Comparison of ENCODE assay signal across 12 mouse cellular contexts in the genomic region with DNA sequence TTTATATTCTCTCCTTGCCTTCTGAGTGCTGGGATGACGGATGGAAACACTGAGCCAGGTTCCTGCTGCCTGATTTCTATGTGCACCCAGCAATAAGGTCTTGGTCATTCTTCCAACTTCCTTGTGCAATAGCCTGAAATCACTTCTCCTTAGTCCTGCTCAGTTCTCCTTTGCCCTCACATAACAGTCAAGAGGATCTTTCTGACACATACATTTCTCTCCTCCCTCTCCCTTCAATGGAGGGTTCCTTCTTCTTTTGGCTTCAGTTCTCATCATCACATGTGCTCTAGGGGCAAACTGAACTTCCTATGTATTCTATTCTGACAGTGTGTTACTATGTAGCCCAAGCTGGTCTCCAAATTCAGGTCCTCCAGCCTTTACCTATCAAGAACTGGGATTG. TPM values are rescaled to one million over a fixed set of nuclear protein-coding genes. Genes with fewer than 3 reads are reported as not detected.
DNase-seq lines count a peak whose midpoint lies in the region; ATAC-seq and TF ChIP-seq lines count a peak whose summit lies in the region.
"Had no signal": no experiment of that assay in that cellular context is flagged by ENCODE, and none has a peak within 500 bp of the region (broad histone marks: within the 10 kb centered on the region; RNA-seq: fewer than 3 reads in every experiment).

No protein-coding gene starts in this region.

- H3K4me1 ChIP-seq in liver, embryonic 15.5 days (replicated peaks) = peaks cover 52% of the 10 kb centered on the region
- peaks cover 25% of the 10 kb centered on the region for H3K4me1 ChIP-seq in stomach, embryonic 14.5 days (ENCODE audit: control insufficient read depth, insufficient read depth, low read length)
- H3K4me1 ChIP-seq in hindbrain, embryonic 14.5 days (replicated peaks; ENCODE audit: control insufficient read depth, insufficient read depth, low read length) = peaks cover 31% of the 10 kb centered on the region

- no peak overlapping the region for H3K4me3 ChIP-seq in gastrocnemius, adult 2 months
- no peak overlapping the region for H3K4me3 ChIP-seq in liver, embryonic 15.5 days (replicated peaks)
- no peak overlapping the region for H3K4me3 ChIP-seq in stomach, embryonic 14.5 days (ENCODE audit: low read depth, low read length)
- no peak overlapping the region for H3K4me3 ChIP-seq in hindbrain, embryonic 14.5 days (replicated peaks; ENCODE audit: low read length)

- ATAC-seq in liver, embryonic 15.5 days (ENCODE audit: insufficient read depth) = no peak
- no peak for ATAC-seq in stomach, embryonic 14.5 days (ENCODE audit: insufficient number of reproducible peaks, insufficient read depth, low FRiP score, low read depth)
- no peak for ATAC-seq in hindbrain, embryonic 14.5 days (ENCODE audit: low FRiP score)

- no peaks in the 10 kb centered on the region; the same call in 1 of the 2 replicates for H3K27me3 ChIP-seq in liver, embryonic 15.5 days
- no peaks in the 10 kb centered on the region for H3K27me3 ChIP-seq in stomach, embryonic 14.5 days (ENCODE audit: control insufficient read depth, insufficient read depth, low read length)
- no peaks in the 10 kb centered on the region for H3K27me3 ChIP-seq in hindbrain, embryonic 14.5 days (ENCODE audit: control insufficient read depth, insufficient read depth, low read length)
- H3K27me3 ChIP-seq: forebrain, embryonic 12.5 days had no signal

- H3K9me3 ChIP-seq in liver, embryonic 15.5 days (replicated peaks) = no peaks in the 10 kb centered on the region
- H3K9me3 ChIP-seq in stomach, embryonic 14.5 days (ENCODE audit: control insufficient read depth, low read depth, low read length) = no peaks in the 10 kb centered on the region
- H3K9me3 ChIP-seq in hindbrain, embryonic 14.5 days (ENCODE audit: control insufficient read depth, low read length) = no peaks in the 10 kb centered on the region
- H3K9me3 ChIP-seq: forebrain, embryonic 12.5 days had no signal

- WGBS in liver, embryonic 15.5 days (ENCODE audit: insufficient replicate concordance) = 63% methylated on average over 1 of the region's 1 CpGs
- WGBS in stomach, embryonic 14.5 days = 90% methylated on average over 1 of the region's 1 CpGs
- 86% methylated on average over 1 of the region's 1 CpGs for WGBS in hindbrain, embryonic 14.5 days

- peak overlapping the region; percentile 97 for H3K27ac ChIP-seq in gastrocnemius, adult 2 months
- H3K27ac ChIP-seq in liver, embryonic 15.5 days (replicated peaks) = peak overlapping the region; percentile 88; the same call in 1 of the 2 replicates
- H3K27ac ChIP-seq in stomach, embryonic 14.5 days (ENCODE audit: low read length) = peak overlapping the region; percentile 33; the same call in 1 of the 2 replicates
- H3K27ac ChIP-seq in hindbrain, embryonic 14.5 days = no peak overlapping the region

- no peak for DNase-seq in gastrocnemius, adult 2 months
- no peak for DNase-seq in gastrocnemius, postnatal 36 days
- peak; percentile 53 for DNase-seq in lung, postnatal 36 days
- no peak for DNase-seq in lung, postnatal 10 days
- no peak for DNase-seq in hindbrain, embryonic 14.5 days (ENCODE audit: low spot score)
- DNase-seq in right cerebral cortex, postnatal 14 days = no peak
- DNase-seq: embryo, embryonic 11 days; kidney, adult 11 months; spleen, adult 18-20 months had no signal

- H3K9ac ChIP-seq in liver, embryonic 15.5 days = no peak overlapping the region
- no peak overlapping the region for H3K9ac ChIP-seq in stomach, embryonic 14.5 days (replicated peaks; ENCODE audit: low read depth, low read length)
- no peak overlapping the region for H3K9ac ChIP-seq in hindbrain, embryonic 14.5 days

- H3K36me3 ChIP-seq in liver, embryonic 15.5 days (replicated peaks) = no peaks in the 10 kb centered on the region; the same call in 1 of the 2 replicates
- H3K36me3 ChIP-seq in stomach, embryonic 14.5 days (ENCODE audit: control insufficient read depth, insufficient read depth, low read length) = no peaks in the 10 kb centered on the region
- H3K36me3 ChIP-seq in hindbrain, embryonic 14.5 days (replicated peaks; ENCODE audit: control insufficient read depth, insufficient read depth) = no peaks in the 10 kb centered on the region
- H3K36me3 ChIP-seq: forebrain, embryonic 12.5 days had no signal

- no peak for TF ChIP-seq CTCF in gastrocnemius, adult 2 months (IDR thresholded peaks at IDR 0.05)

- intact Hi-C loops in gastrocnemius, adult 2 months (cut with DNase I) = no loop called here
- intact Hi-C loops in gastrocnemius, postnatal 36 days (cut with DNase I) = loop anchor here (5.0 kb wide), 1 partner anchor 184 kb away; a partner anchor contains a TSS

- H3K4me2 ChIP-seq in liver, embryonic 15.5 days = peak overlapping the region; percentile 96
- H3K4me2 ChIP-seq in stomach, embryonic 14.5 days (replicated peaks; ENCODE audit: low read depth, low read length) = no peak overlapping the region
- H3K4me2 ChIP-seq in hindbrain, embryonic 14.5 days (replicated peaks) = no peak overlapping the region

RNA-seq across cellular contexts. Expression of a gene that starts 1.3 kb away (rescaled TPM):
- total RNA-seq in gastrocnemius, adult 2 months (2021) = 100 to 1,000 TPM in 1 of 2 experiments, 10 to 100 TPM in 1; 84.7 to 110 TPM
- 10 to 100 TPM; 88.1 to 96.6 TPM for total RNA-seq in gastrocnemius, postnatal 36 days (2021)
- polyA plus RNA-seq in liver, embryonic 15.5 days (2015; fragmentation: Nextera tagmentation; extraction: Ambion mirVana) = 27.9 and 34.5 TPM in 2 replicates
- polyA plus RNA-seq in stomach, embryonic 14.5 days (2014; fragmentation: Nextera tagmentation; extraction: Ambion mirVana) = 24.0 and 24.4 TPM in 2 replicates
- polyA plus RNA-seq in hindbrain, embryonic 14.5 days (2014; fragmentation: Nextera tagmentation; extraction: Ambion mirVana) = 18.4 and 19.0 TPM in 2 replicates

RNA-seq across cellular contexts. Expression of a gene that starts 28.6 kb away (rescaled TPM):
- under 1 TPM; 0.10 to 0.17 TPM for total RNA-seq in gastrocnemius, adult 2 months (2021)
- under 1 TPM; 0.05 to 0.10 TPM for total RNA-seq in gastrocnemius, postnatal 36 days (2021)
- polyA plus RNA-seq in liver, embryonic 15.5 days (2015; fragmentation: Nextera tagmentation; extraction: Ambion mirVana) = 13.7 and 17.7 TPM in 2 replicates
- polyA plus RNA-seq in stomach, embryonic 14.5 days (2014; fragmentation: Nextera tagmentation; extraction: Ambion mirVana) = 0.61 and 0.86 TPM in 2 replicates
- 3.5 and 5.0 TPM in 2 replicates for polyA plus RNA-seq in hindbrain, embryonic 14.5 days (2014; fragmentation: Nextera tagmentation; extraction: Ambion mirVana)

RNA-seq across cellular contexts. Expression of a gene that starts 37.3 kb away (rescaled TPM):
- 1 to 10 TPM; 6.1 to 7.0 TPM for total RNA-seq in gastrocnemius, adult 2 months (2021)
- total RNA-seq in gastrocnemius, postnatal 36 days (2021) = 10 to 100 TPM in 1 of 2 experiments, 1 to 10 TPM in 1; 9.7 to 12.4 TPM
- polyA plus RNA-seq in liver, embryonic 15.5 days (2015; fragmentation: Nextera tagmentation; extraction: Ambion mirVana) = 0.76 and 0.81 TPM in 2 replicates
- polyA plus RNA-seq in stomach, embryonic 14.5 days (2014; fragmentation: Nextera tagmentation; extraction: Ambion mirVana) = 5.6 and 6.6 TPM in 2 replicates
- polyA plus RNA-seq in hindbrain, embryonic 14.5 days (2014; fragmentation: Nextera tagmentation; extraction: Ambion mirVana) = 11.2 and 12.0 TPM in 2 replicates
